Mouse (Mus musculus): Measurements from ENCODE around the gene Slc6a16.

Slc6a16 gene

GRCm38 (mm10) chr7:45313495-45313894, 72.6 kb downstream of the Slc6a16 start:
- no peak for DNase-seq

- no peak for DNase-seq
These were observed 74.4 kb downstream of the Slc6a16 start for GRCm38 (mm10) chr7:45315182-45315701.

DNA sequence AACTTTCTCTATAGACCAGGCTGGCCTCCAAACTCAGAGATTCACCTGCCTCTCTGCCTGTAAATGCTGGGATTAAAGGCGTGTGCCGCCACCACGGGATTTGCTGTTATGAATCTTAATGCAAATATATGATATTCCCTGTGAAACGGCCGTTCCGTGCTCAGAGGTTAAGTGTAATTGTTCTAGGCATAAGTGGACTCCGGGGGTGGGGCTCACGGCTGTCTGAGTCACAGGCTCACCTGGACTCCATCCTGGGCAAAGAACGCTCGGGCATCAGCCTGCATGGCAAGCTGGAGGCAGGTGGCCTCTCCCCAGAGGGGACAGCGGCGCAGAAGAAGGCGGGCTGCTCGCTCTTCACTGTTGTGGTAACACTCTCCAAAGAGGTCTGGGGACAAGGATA, 75.7 kb downstream of the Slc6a16 start:
- no peak for DNase-seq

DNA sequence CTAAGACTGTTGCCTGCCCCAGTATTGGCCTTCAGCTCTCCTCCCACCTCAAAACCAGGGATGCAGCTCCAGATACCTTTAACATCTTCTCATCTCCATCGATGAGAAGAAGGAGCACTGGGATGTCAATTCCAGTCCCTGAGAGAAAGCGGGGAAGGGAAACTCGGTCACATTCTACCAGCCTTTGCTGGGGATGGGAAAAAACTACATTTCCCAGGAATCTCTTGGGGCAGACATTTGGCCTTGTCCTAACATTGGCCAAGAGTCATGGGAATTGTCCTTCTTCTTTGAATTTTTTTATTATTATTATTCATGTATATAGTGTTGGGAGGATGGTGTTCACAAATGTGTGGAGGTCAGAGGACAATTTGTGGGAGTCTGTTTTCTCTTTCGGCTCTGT, 81.4 kb downstream of the Slc6a16 start:
- DNase-seq: no peak
